Mouse (Mus musculus) right cerebral cortex, adult 2 months (tissue): ENCODE data around the gene Elavl4.

Experiments
- DNase-seq, 2 experiments: peaks; one replicate each; pipeline ENCODE4 v3.0.0; 2021 to 2022; ENCODE audit warnings: low spot score in 2 of 2

Elavl4 gene

DNA sequence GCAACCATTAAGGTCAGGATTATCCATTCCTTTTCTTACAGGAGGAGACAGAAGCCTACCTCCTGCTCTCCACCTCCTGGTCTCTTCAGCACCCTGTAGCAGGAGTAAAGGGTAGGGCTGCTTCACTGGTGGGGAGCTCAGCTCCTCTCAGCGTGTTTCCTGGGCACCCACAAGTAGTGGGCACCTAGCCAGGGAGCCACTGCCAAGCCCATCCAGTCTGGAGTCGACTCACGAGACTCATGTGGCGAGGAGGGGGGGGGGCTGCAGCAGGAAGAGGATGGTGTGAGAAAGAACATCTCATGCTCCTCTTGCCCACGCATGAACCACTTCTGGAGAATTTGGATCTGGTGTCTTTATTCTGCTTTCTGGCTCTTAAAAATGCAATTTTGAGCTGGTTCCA, 186.5 kb downstream of the Elavl4 start:
- DNase-seq, result peak; percentile 61 to 69

DNA sequence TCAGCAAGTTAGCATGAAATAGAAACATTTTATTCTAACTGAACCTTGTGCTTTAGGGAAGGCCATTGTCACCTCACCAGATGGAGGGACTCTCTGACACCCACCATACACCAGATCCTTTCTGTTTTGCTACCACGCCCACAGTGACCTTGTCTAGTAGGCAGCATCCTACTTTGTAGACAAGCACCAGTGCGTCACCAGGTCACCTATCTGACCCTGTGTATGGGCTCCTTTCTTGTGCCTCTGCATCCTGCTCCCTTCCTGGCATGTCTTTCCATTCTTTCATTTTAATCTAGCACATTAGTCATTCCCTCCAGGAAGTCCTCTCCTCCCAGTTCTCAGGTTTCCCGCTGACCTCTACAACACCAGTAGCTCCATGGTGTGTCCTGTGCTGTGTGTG, 190.1 kb downstream of the Elavl4 start:
- no peak for DNase-seq

GRCm38 (mm10) chr4:110157515-110158159, 194.1 kb downstream of the Elavl4 start:
- no peak for DNase-seq

- DNase-seq, result no peak
These were observed 195.8 kb downstream of the Elavl4 start for GRCm38 (mm10) chr4:110155954-110156353.
